Mouse (Mus musculus) small intestine, adult 2 months (tissue): ENCODE data around the gene Tepp.

Experiments used
- CTCF ChIP-seq: fragments of 200-500 bp; IDR thresholded peaks from 2 replicates; pipeline ENCODE4 v1.5.1; 2012; ENCODE audit warnings: low read depth, mild to moderate bottlenecking, control low read depth, inconsistent platforms, low read length, moderate library complexity, mixed read lengths; ENCODE audit not compliant: insufficient replicate concordance, insufficient read length; ENCODE audit errors: extremely low read depth
- POLR2A ChIP-seq: fragments of 200-500 bp; IDR thresholded peaks from 2 replicates; pipeline ENCODE4 v1.6.1; 2012; ENCODE audit warnings: low read depth, mild to moderate bottlenecking, control low read depth, inconsistent platforms, low read length, moderate library complexity

DNA sequence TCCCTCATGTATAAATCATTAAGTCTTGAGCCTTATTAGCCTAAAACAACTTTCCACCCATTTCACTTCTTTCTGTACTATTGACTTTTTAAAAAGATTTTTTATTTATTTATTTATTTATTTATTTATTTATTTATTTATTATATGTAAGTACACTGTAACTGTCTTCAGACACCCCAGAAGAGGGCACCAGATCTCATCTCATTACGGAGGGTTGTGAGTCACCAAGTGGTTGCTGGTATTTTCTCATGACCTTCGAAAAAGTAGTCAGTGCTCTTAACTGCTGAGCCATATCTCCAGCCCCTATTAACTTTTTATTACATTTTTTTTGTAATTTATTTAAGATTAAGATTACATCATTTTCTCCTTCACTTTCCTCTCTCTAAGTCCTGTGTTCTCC is 4.3 kb downstream of the Tepp start:
- TF ChIP-seq POLR2A (no peak), CTCF (no peak)
